Mouse (Mus musculus) intestine, embryonic 16.5 days (tissue): Measurements from ENCODE around the gene Naaa. TPM values are rescaled to one million over a fixed set of nuclear protein-coding genes. Genes with fewer than 3 reads are reported as not detected.

Experiments used
- polyA plus RNA-seq: library from polyadenylated mRNA; unstranded; fragments of >200 nt; fragmentation: Nextera tagmentation; extraction: Ambion mirVana; gene quantifications from 2 replicates; pipeline ENCODE4 v1.2.1, GENCODE M21; 2015

The Naaa gene
- polyA plus RNA-seq, 1 experiment from 2014 or later: 30.8 TPM

Other genes with a start within 250 kb of the Naaa start
- gene Cdkl2, start 234.3 kb downstream of the Naaa start, polyA plus RNA-seq: 2.7 and 3.7 TPM in 2 replicates
- gene G3bp2, start 194.5 kb downstream of the Naaa start, polyA plus RNA-seq: 147 and 167 TPM in 2 replicates
- 43.5 and 46.7 TPM in 2 replicates for gene Uso1, start 140.2 kb downstream of the Naaa start, polyA plus RNA-seq
- not detected in 2 replicates for gene U90926, start 62.8 kb downstream of the Naaa start, polyA plus RNA-seq
- 0.57 and 0.88 TPM in 2 replicates for gene Ppef2, start 21.9 kb downstream of the Naaa start, polyA plus RNA-seq
- 32.8 and 35.8 TPM in 2 replicates for gene Sdad1, start 32.3 kb upstream of the Naaa start, polyA plus RNA-seq
- 0.16 TPM in 1 of 2 replicates, not detected in the other for gene Cxcl9, start 49.9 kb upstream of the Naaa start, polyA plus RNA-seq
- gene Art3, start 53.7 kb upstream of the Naaa start, polyA plus RNA-seq: 4.4 and 5.6 TPM in 2 replicates
- 2.0 and 3.3 TPM in 2 replicates for gene Cxcl10, start 70.7 kb upstream of the Naaa start, polyA plus RNA-seq
- 39.1 and 53.0 TPM in 2 replicates for gene Nup54, start 157.0 kb upstream of the Naaa start, polyA plus RNA-seq
- gene Scarb2, start 228.7 kb upstream of the Naaa start, polyA plus RNA-seq: 12.9 and 13.5 TPM in 2 replicates